Mouse (Mus musculus) layer of hippocampus, adult 8-10 months (tissue): ENCODE data around the gene Nfe2l1. TPM values are rescaled to one million over a fixed set of nuclear protein-coding genes. Genes with fewer than 3 reads are reported as not detected.
"Not testable (repeated sequence)": the region's sequence is repeated elsewhere in the genome, so short reads cannot be mapped to it uniquely, and the experiment has no call there.

Source experiments
- DNase-seq, 2 experiments: peaks; one replicate each; pipeline ENCODE4 v3.0.0; 2022; ENCODE audit warnings: low spot score in 2 of 2
- total RNA-seq, 4 experiments: library from RNA; stranded (reverse); gene quantifications; 2 replicates each; pipeline ENCODE4 v1.2.4; 2022

Nfe2l1 gene
- total RNA-seq, 4 experiments from 2014 or later: 234 to 271 (median 260) TPM

GRCm38 (mm10) chr11:96822675-96823470 lies 6.9 kb downstream of the Nfe2l1 start:
- DNase-seq: no peak

- no peak for DNase-seq
Observed at GRCm38 (mm10) chr11:96821956-96822355, 7.8 kb downstream of the Nfe2l1 start.

GRCm38 (mm10) chr11:96818128-96818710 lies 11.5 kb downstream of the Nfe2l1 start:
- no peak for DNase-seq

GRCm38 (mm10) chr11:96816979-96817378 lies 12.8 kb downstream of the Nfe2l1 start:
- DNase-seq: no peak

- no peak for DNase-seq
Observed at GRCm38 (mm10) chr11:96816494-96816893, 13.3 kb downstream of the Nfe2l1 start.

- DNase-seq: no peak
Observed at GRCm38 (mm10) chr11:96815895-96816294, 13.9 kb downstream of the Nfe2l1 start.

GRCm38 (mm10) chr11:96814443-96814842 lies 15.3 kb downstream of the Nfe2l1 start:
- no peak for DNase-seq

- no peak for DNase-seq
Observed at GRCm38 (mm10) chr11:96813920-96814319, 15.8 kb downstream of the Nfe2l1 start.

- no peak for DNase-seq
Observed at GRCm38 (mm10) chr11:96813455-96813854, 16.3 kb downstream of the Nfe2l1 start.

- not testable (repeated sequence) for DNase-seq
Observed at GRCm38 (mm10) chr11:96811188-96811587, 18.6 kb downstream of the Nfe2l1 start.

- DNase-seq: no peak
Observed at GRCm38 (mm10) chr11:96809562-96810235, 20.1 kb downstream of the Nfe2l1 start.

- DNase-seq: no peak
Observed at GRCm38 (mm10) chr11:96808066-96808465, 21.7 kb downstream of the Nfe2l1 start.

GRCm38 (mm10) chr11:96805606-96806005 lies 24.2 kb downstream of the Nfe2l1 start:
- DNase-seq: no peak

GRCm38 (mm10) chr11:96799511-96799910 lies 30.3 kb downstream of the Nfe2l1 start:
- no peak for DNase-seq

- DNase-seq: no peak
Observed at GRCm38 (mm10) chr11:96796586-96796985, 33.2 kb downstream of the Nfe2l1 start.

GRCm38 (mm10) chr11:96796081-96796480 lies 33.7 kb downstream of the Nfe2l1 start:
- DNase-seq: no peak

GRCm38 (mm10) chr11:96795491-96795890 lies 34.3 kb downstream of the Nfe2l1 start:
- DNase-seq: no peak

- DNase-seq: no peak
Observed at GRCm38 (mm10) chr11:96790681-96791080, 39.1 kb downstream of the Nfe2l1 start.

GRCm38 (mm10) chr11:96789990-96790389 lies 39.8 kb downstream of the Nfe2l1 start:
- DNase-seq: no peak

- DNase-seq: peak; percentile 84 to 92
Observed at GRCm38 (mm10) chr11:96788871-96789795, 40.6 kb downstream of the Nfe2l1 start, which contains the start of gene Cbx1. Cbx1 (plus strand) TSS chr11:96789127.
